Mouse (Mus musculus) bone marrow macrophage, adult 2 months (primary cell): ENCODE measurements around the gene Hist2h3b. TPM values are rescaled to one million over a fixed set of nuclear protein-coding genes. Genes with fewer than 3 reads are reported as not detected.

Experiments used
- H3K27ac ChIP-seq: 2 replicates; pipeline ENCODE4 v1.5.1; 2012; ENCODE audit warnings: low read depth, low read length; ENCODE audit not compliant: insufficient read depth
- H3K4me1 ChIP-seq: 2 replicates; pipeline ENCODE4 v1.6.1; 2012; ENCODE audit warnings: low read length; ENCODE audit not compliant: control insufficient read depth, insufficient read depth
- H3K4me3 ChIP-seq: 2 replicates; pipeline ENCODE4 v1.5.1; 2012; ENCODE audit warnings: mild to moderate bottlenecking, low read length, moderate library complexity; ENCODE audit not compliant: insufficient read depth
- CTCF ChIP-seq: IDR thresholded peaks from 2 replicates; pipeline ENCODE4 v1.5.1; 2012; ENCODE audit warnings: low read depth, mild to moderate bottlenecking, low read length, moderate library complexity
- POLR2A ChIP-seq: IDR thresholded peaks from 2 replicates; pipeline ENCODE4 v1.6.1; 2012; ENCODE audit warnings: mild to moderate bottlenecking, low read depth, low read length, borderline replicate concordance
- polyA plus RNA-seq: library from polyadenylated mRNA; stranded (reverse); fragments of >200 nt; gene quantifications from 2 replicates; pipeline ENCODE4 v1.2.4, GENCODE M21; 2012; ENCODE audit not compliant: missing spikeins, insufficient read depth, insufficient read length

Hist2h3b gene
- polyA plus RNA-seq = 4.8 and 5.0 TPM in 2 replicates

GRCm38 (mm10) chr3:96268051-96268775, at the start of gene Hist2h3b:
Gene Hist2h3b (plus strand): TSS chr3:96268654.
- Histone ChIP-seq H3K4me3 (peak within 1 kb of the TSS; percentile 69), H3K4me1 (peaks cover 20% of the 10 kb centered on the region), H3K27ac (peak within 1 kb of the TSS; percentile 94)
- TF ChIP-seq CTCF = no peak
- no peak for TF ChIP-seq POLR2A

- H3K4me1 ChIP-seq = peaks cover 11% of the 10 kb centered on the region
- H3K4me3 ChIP-seq = peak overlapping the region; percentile 83
- TF ChIP-seq POLR2A = no peak
- TF ChIP-seq CTCF = peak; percentile 47; the same call in 1 of the 2 replicates
- H3K27ac ChIP-seq = peak overlapping the region; percentile 94
These were observed 49.2 kb upstream of the Hist2h3b start for GRCm38 (mm10) chr3:96219191-96219641.

GRCm38 (mm10) chr3:96219661-96220130, 48.8 kb upstream of the Hist2h3b start, which contains the start of the genes Bola1 and Hist2h2ab:
Gene Bola1 (minus strand): TSS chr3:96219709.
Gene Hist2h2ab (plus strand): TSS chr3:96219865.
- TF ChIP-seq CTCF (no peak), POLR2A (no peak)
- peak within 1 kb of the TSS; percentile 83 for H3K4me3 ChIP-seq
- H3K4me1 ChIP-seq = peaks cover 14% of the 10 kb centered on the region
- H3K27ac ChIP-seq = peak within 1 kb of the TSS; percentile 94

- Histone ChIP-seq H3K27ac (peak overlapping the region; percentile 94), H3K4me1 (peaks cover 20% of the 10 kb centered on the region), H3K4me3 (peak overlapping the region; percentile 83)
- 0 out of 2 replicates have a peak, but pooled peaks have one; percentile 3 for TF ChIP-seq POLR2A
These were observed 48.2 kb upstream of the Hist2h3b start for GRCm38 (mm10) chr3:96220131-96220764.

GRCm38 (mm10) chr3:96220765-96221639, 47.5 kb upstream of the Hist2h3b start, which contains the start of the genes Hist2h2ac and Hist2h2be:
Gene Hist2h2ac (minus strand): TSS chr3:96220880.
Gene Hist2h2be (plus strand): TSS chr3:96221119.
- H3K4me1 ChIP-seq = peaks cover 27% of the 10 kb centered on the region
- peak within 1 kb of the TSS; percentile 94 for H3K27ac ChIP-seq
- peak within 1 kb of the TSS; percentile 83 for H3K4me3 ChIP-seq
- TF ChIP-seq CTCF (no peak), POLR2A (0 out of 2 replicates have a peak, but pooled peaks have one; percentile 85)

- Histone ChIP-seq H3K27ac (peak overlapping the region; percentile 80), H3K4me1 (peaks cover 31% of the 10 kb centered on the region)
These were observed 46.8 kb upstream of the Hist2h3b start for GRCm38 (mm10) chr3:96221640-96222038.

GRCm38 (mm10) chr3:96222774-96223173, 45.7 kb upstream of the Hist2h3b start:
- TF ChIP-seq POLR2A = no peak
- TF ChIP-seq CTCF = no peak
- H3K27ac ChIP-seq = peak overlapping the region; percentile 80
- peak overlapping the region; percentile 50 for H3K4me3 ChIP-seq
- peaks cover 40% of the 10 kb centered on the region for H3K4me1 ChIP-seq

More at GRCm38 (mm10) chr3:96221640-96222038, 46.8 kb upstream of the Hist2h3b start:
- TF ChIP-seq CTCF = no peak
- no peak for TF ChIP-seq POLR2A
- peak overlapping the region; percentile 69 for H3K4me3 ChIP-seq

- peak overlapping the region; percentile 7 for H3K4me3 ChIP-seq
- H3K4me1 ChIP-seq = peaks cover 62% of the 10 kb centered on the region
- H3K27ac ChIP-seq = peak overlapping the region; percentile 83
- no peak for TF ChIP-seq CTCF
- no peak for TF ChIP-seq POLR2A
These were observed 43.0 kb upstream of the Hist2h3b start for GRCm38 (mm10) chr3:96225421-96225820.
